ENCODE assay signal across 9 mouse cellular contexts in genomic region chr6:134887711-134888449, GRCm38 (mm10). TPM values are rescaled to one million over a fixed set of nuclear protein-coding genes. Genes with fewer than 3 reads are reported as not detected.
DNase-seq lines count a peak whose midpoint lies in the region; ATAC-seq and TF ChIP-seq lines count a peak whose summit lies in the region.
"Had no signal": no experiment of that assay in that cellular context is flagged by ENCODE, and none has a peak within 500 bp of the region (broad histone marks: within the 10 kb centered on the region; RNA-seq: fewer than 3 reads in every experiment).

No protein-coding gene starts in this region.

- no peaks in the 10 kb centered on the region for H3K4me1 ChIP-seq in kidney, embryonic 14.5 days (ENCODE audit: control insufficient read depth, insufficient read depth, low read length)
- peaks cover 47% of the 10 kb centered on the region for H3K4me1 ChIP-seq in forebrain, embryonic 15.5 days
- peaks cover 55% of the 10 kb centered on the region for H3K4me1 ChIP-seq in midbrain, embryonic 13.5 days (replicated peaks)

- H3K4me3 ChIP-seq in kidney, embryonic 14.5 days (ENCODE audit: low read length): peak overlapping the region; percentile 19
- H3K4me3 ChIP-seq in forebrain, embryonic 15.5 days: peak overlapping the region; percentile 50
- peak overlapping the region; percentile 79 for H3K4me3 ChIP-seq in layer of hippocampus, adult 2 months
- peak overlapping the region; percentile 57 for H3K4me3 ChIP-seq in midbrain, embryonic 13.5 days (replicated peaks)
- H3K4me3 ChIP-seq: megakaryocyte, embryonic 14.5 days had no signal

- no peak for DNase-seq in kidney, adult 9 months
- DNase-seq in cerebellum, adult 11-12 months: peak; percentile 91
- peak; percentile 87 to 95 for DNase-seq in layer of hippocampus, adult 2 months (ENCODE audit: low spot score in 2 of 2)
- peak; percentile 94 for DNase-seq in telencephalon, adult 2 months (ENCODE audit: low read depth, low spot score)
- DNase-seq in spleen, adult 18-20 months: no peak

- H3K4me2 ChIP-seq in kidney, embryonic 14.5 days (replicated peaks; ENCODE audit: low read depth, low read length): peak overlapping the region; percentile 30
- H3K4me2 ChIP-seq in forebrain, embryonic 15.5 days (replicated peaks): peak overlapping the region; percentile 66
- peak overlapping the region; percentile 73 for H3K4me2 ChIP-seq in midbrain, embryonic 13.5 days (replicated peaks)

- no peaks in the 10 kb centered on the region for H3K27me3 ChIP-seq in kidney, embryonic 14.5 days (ENCODE audit: control insufficient read depth, insufficient read depth, low read length)
- no peaks in the 10 kb centered on the region for H3K27me3 ChIP-seq in forebrain, embryonic 15.5 days
- no peaks in the 10 kb centered on the region for H3K27me3 ChIP-seq in midbrain, embryonic 13.5 days

- no peak overlapping the region for H3K27ac ChIP-seq in kidney, embryonic 14.5 days (ENCODE audit: low read depth, low read length)
- H3K27ac ChIP-seq in forebrain, embryonic 15.5 days (replicated peaks): peak overlapping the region; percentile 94
- H3K27ac ChIP-seq in layer of hippocampus, adult 2 months: peak overlapping the region; percentile 96
- peak overlapping the region; percentile 92 for H3K27ac ChIP-seq in midbrain, embryonic 13.5 days

- H3K9me3 ChIP-seq in kidney, embryonic 14.5 days (ENCODE audit: control insufficient read depth, low read length): no peaks in the 10 kb centered on the region
- no peaks in the 10 kb centered on the region for H3K9me3 ChIP-seq in forebrain, embryonic 15.5 days
- no peaks in the 10 kb centered on the region for H3K9me3 ChIP-seq in midbrain, embryonic 13.5 days
- H3K9me3 ChIP-seq: megakaryocyte, embryonic 14.5 days had no signal

- no peak overlapping the region for H3K9ac ChIP-seq in kidney, embryonic 14.5 days (ENCODE audit: low read depth, low read length)
- peak overlapping the region; percentile 61 for H3K9ac ChIP-seq in forebrain, embryonic 15.5 days (replicated peaks)
- H3K9ac ChIP-seq in midbrain, embryonic 13.5 days (replicated peaks): peak overlapping the region; percentile 82

- 3% methylated on average over 10 of the region's 10 CpGs for WGBS in kidney, embryonic 14.5 days
- under 1% methylated on average over 10 of the region's 10 CpGs for WGBS in forebrain, embryonic 15.5 days
- 2% methylated on average over 10 of the region's 10 CpGs for WGBS in midbrain, embryonic 13.5 days

- ATAC-seq in kidney, embryonic 14.5 days (ENCODE audit: low FRiP score, low TSS enrichment): peak; percentile 57; the same call in 1 of the 2 replicates
- peak; percentile 91 for ATAC-seq in forebrain, embryonic 15.5 days (replicated peaks)
- ATAC-seq in midbrain, embryonic 13.5 days: peak; percentile 87

- TF ChIP-seq CTCF in layer of hippocampus, adult 2 months (conservative IDR thresholded peaks at IDR 0.05): no peak

- H3K36me3 ChIP-seq in kidney, embryonic 14.5 days (ENCODE audit: control insufficient read depth, insufficient read depth, low read length): no peaks in the 10 kb centered on the region
- no peaks in the 10 kb centered on the region for H3K36me3 ChIP-seq in forebrain, embryonic 15.5 days
- H3K36me3 ChIP-seq in midbrain, embryonic 13.5 days: peaks cover under 1% of the 10 kb centered on the region; the same call in 1 of the 2 replicates

RNA-seq across cellular contexts. Expression of gene Gpr19, which starts 10.5 kb away (rescaled TPM):
- polyA plus RNA-seq in kidney, embryonic 14.5 days (2014; fragmentation: Nextera tagmentation; extraction: Ambion mirVana): 12.1 and 13.1 TPM in 2 replicates
- polyA plus RNA-seq in forebrain, embryonic 15.5 days (2015; fragmentation: Nextera tagmentation; extraction: Ambion mirVana): 47.7 and 48.1 TPM in 2 replicates
- 10 to 100 TPM; 22.0 to 27.4 TPM for total RNA-seq in layer of hippocampus, adult 2 months (2021)
- polyA plus RNA-seq in midbrain, embryonic 13.5 days (2015; fragmentation: Nextera tagmentation; extraction: Ambion mirVana): 45.0 and 47.9 TPM in 2 replicates

RNA-seq across cellular contexts. Expression of gene Cdkn1b, which starts 32.3 kb away (rescaled TPM):
- 14.5 and 15.3 TPM in 2 replicates for polyA plus RNA-seq in kidney, embryonic 14.5 days (2014; fragmentation: Nextera tagmentation; extraction: Ambion mirVana)
- polyA plus RNA-seq in forebrain, embryonic 15.5 days (2015; fragmentation: Nextera tagmentation; extraction: Ambion mirVana): 52.4 and 55.1 TPM in 2 replicates
- total RNA-seq in layer of hippocampus, adult 2 months (2021): 10 to 100 TPM; 47.2 to 48.0 TPM
- polyA plus RNA-seq in midbrain, embryonic 13.5 days (2015; fragmentation: Nextera tagmentation; extraction: Ambion mirVana): 33.8 and 35.1 TPM in 2 replicates

RNA-seq across cellular contexts. Expression of gene Crebl2, which starts 57.9 kb away (rescaled TPM):
- 1.7 and 2.0 TPM in 2 replicates for polyA plus RNA-seq in kidney, embryonic 14.5 days (2014; fragmentation: Nextera tagmentation; extraction: Ambion mirVana)
- polyA plus RNA-seq in forebrain, embryonic 15.5 days (2015; fragmentation: Nextera tagmentation; extraction: Ambion mirVana): 3.8 and 3.9 TPM in 2 replicates
- total RNA-seq in layer of hippocampus, adult 2 months (2021): 10 to 100 TPM; 39.6 to 40.9 TPM
- 3.7 and 4.3 TPM in 2 replicates for polyA plus RNA-seq in midbrain, embryonic 13.5 days (2015; fragmentation: Nextera tagmentation; extraction: Ambion mirVana)

Comparison
In these comparisons a context has a peak if more than half of its experiments do, and no peak if none do; other contexts are left out.
1. H3K4me3 ChIP-seq: peak in every context shown above with its lines; median percentile 79 in layer of hippocampus, adult 2 months; 57 in midbrain, embryonic 13.5 days; 50 in forebrain, embryonic 15.5 days; 19 in kidney, embryonic 14.5 days.
2. DNase-seq: peak in cerebellum, adult 11-12 months (single experiment), layer of hippocampus, adult 2 months (2 of 2) and telencephalon, adult 2 months (single experiment); none in kidney, adult 9 months (single experiment) and spleen, adult 18-20 months (0 of 2).
3. Peak in every context shown above with its lines, with median percentiles within 50 percentile points of each other: ATAC-seq and H3K4me2 ChIP-seq.